Mouse (Mus musculus) liver, adult 2 months (tissue): ENCODE measurements around the gene Ankrd28. TPM values are rescaled to one million over a fixed set of nuclear protein-coding genes. Genes with fewer than 3 reads are reported as not detected.

Source experiments
- DNase-seq: peaks from one replicate; pipeline ENCODE4 v3.0.0-alpha.2; 2011; ENCODE audit warnings: low read depth, low spot score; ENCODE audit errors: extremely low read depth
- H3K27ac ChIP-seq: fragments of 200-500 bp; replicated peaks from 2 replicates; pipeline ENCODE4 v1.5.1; 2012; ENCODE audit warnings: low read depth, mild to moderate bottlenecking, control low read depth, inconsistent platforms, low read length; ENCODE audit not compliant: insufficient read depth
- H3K27me3 ChIP-seq: fragments of 200-500 bp; 2 replicates; pipeline ENCODE4 v1.6.1; 2012; ENCODE audit warnings: mild to moderate bottlenecking, moderate library complexity, low read length, inconsistent platforms; ENCODE audit not compliant: control insufficient read depth, insufficient read depth
- H3K36me3 ChIP-seq: fragments of 200-500 bp; 2 replicates; pipeline ENCODE4 v1.6.1; 2012; ENCODE audit warnings: low read length, inconsistent platforms; ENCODE audit not compliant: control insufficient read depth, insufficient read depth
- H3K4me1 ChIP-seq: fragments of 200-500 bp; 2 replicates; pipeline ENCODE4 v1.6.1; 2011; ENCODE audit warnings: low read length; ENCODE audit not compliant: control insufficient read depth, insufficient read depth
- H3K4me3 ChIP-seq: fragments of 200-500 bp; 2 replicates; pipeline ENCODE4 v1.5.1; 2011; ENCODE audit warnings: low read depth, mild to moderate bottlenecking, control low read depth, low read length, moderate library complexity; ENCODE audit not compliant: insufficient read depth
- H3K79me2 ChIP-seq: fragments of 200-500 bp; 2 replicates; pipeline ENCODE4 v1.6.1; 2012; ENCODE audit warnings: inconsistent platforms, mild to moderate bottlenecking, low read length, moderate library complexity; ENCODE audit not compliant: control insufficient read depth, insufficient read depth
- H3K9ac ChIP-seq: fragments of 200-500 bp; 2 replicates; pipeline ENCODE4 v1.6.1; 2012; ENCODE audit warnings: low read depth, mild to moderate bottlenecking, control low read depth, inconsistent platforms, low read length
- CTCF ChIP-seq: fragments of 200-500 bp; IDR thresholded peaks from 2 replicates; pipeline ENCODE4 v1.5.1; 2011; ENCODE audit warnings: low read depth, low read length, control low read depth
- POLR2A ChIP-seq: fragments of 200-500 bp; IDR thresholded peaks from 2 replicates; pipeline ENCODE4 v1.6.1; 2011; ENCODE audit warnings: low read length, control low read depth; ENCODE audit not compliant: insufficient read depth; ENCODE audit errors: extremely low read depth
- WGBS: fragments of 180-500 bp; shearing (Covaris S2); methylation state at CpG from one replicate; pipeline ENCODE4 v1.1.7; 2018; 5-methylcytosine and 5-hydroxymethylcytosine counted together
- polyA plus RNA-seq: library from polyadenylated mRNA; depleted of rRNA; stranded (reverse); fragments of >200 nt; gene quantifications from 2 replicates; pipeline ENCODE4 v1.2.3, GENCODE M21; 2012
- total RNA-seq: library from RNA; depleted of rRNA; stranded (reverse); fragments of >200 nt; gene quantifications from 2 replicates; pipeline ENCODE4 v1.2.3, GENCODE M21; 2014

The Ankrd28 gene
- total and polyA plus RNA-seq, 2 experiments = 3.4 to 27.7 TPM

DNA sequence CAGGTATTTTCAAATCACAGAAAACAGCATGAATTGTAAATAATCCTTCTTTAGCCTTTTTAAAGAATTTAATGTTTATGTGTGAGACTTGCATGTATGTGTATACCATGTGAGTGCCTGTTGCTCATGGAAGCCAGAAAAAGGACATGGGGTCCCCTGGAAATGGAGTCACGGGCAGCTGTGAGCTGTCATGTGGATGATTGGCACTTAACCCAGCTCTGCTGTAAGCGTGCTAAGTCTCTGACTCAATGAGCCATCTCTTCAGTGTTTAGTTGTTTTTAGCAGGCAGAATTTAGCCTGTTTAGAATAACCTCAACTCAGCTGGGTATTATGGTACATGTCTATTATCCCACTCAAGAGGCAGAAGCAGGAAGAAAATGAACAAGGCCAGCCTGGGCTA lies 43.5 kb downstream of the Ankrd28 start:
- WGBS = 59% methylated on average over 2 of the region's 2 CpGs
- DNase-seq = no peak

DNA sequence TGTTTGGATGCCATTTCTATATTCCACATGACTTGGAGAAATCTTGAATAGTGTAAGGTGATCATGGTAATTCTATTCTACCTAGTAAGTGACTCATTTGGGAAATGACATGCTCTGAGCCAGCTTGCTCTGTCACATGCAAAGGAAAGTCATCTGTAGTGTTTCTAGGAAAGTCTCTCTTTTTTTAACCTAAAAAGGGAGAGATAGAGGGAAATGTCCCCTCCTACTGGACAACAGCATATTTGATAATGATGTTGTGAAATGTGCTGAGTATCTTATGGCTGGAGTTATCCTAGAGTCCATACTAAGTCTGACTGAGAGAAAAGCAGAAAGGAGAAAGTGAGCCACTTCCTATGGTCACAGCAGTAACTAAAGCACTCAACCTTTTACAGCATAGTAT lies 44.8 kb downstream of the Ankrd28 start:
- TF ChIP-seq POLR2A (no peak), CTCF (no peak)
- H3K9ac ChIP-seq = no peak overlapping the region
- H3K79me2 ChIP-seq = peaks cover 6% of the 10 kb centered on the region; the same call in 1 of the 2 replicates
- no peak overlapping the region for H3K27ac ChIP-seq
- DNase-seq = no peak
- H3K27me3 ChIP-seq = no peaks in the 10 kb centered on the region
- peaks cover 2% of the 10 kb centered on the region; the same call in 1 of the 2 replicates for H3K4me1 ChIP-seq
- H3K4me3 ChIP-seq = no peak overlapping the region
- no peaks in the 10 kb centered on the region for H3K36me3 ChIP-seq

More for the DNA sequence above, 43.5 kb downstream of the Ankrd28 start:
- H3K36me3 ChIP-seq = no peaks in the 10 kb centered on the region
- no peak overlapping the region for H3K9ac ChIP-seq
- no peak overlapping the region for H3K27ac ChIP-seq
- TF ChIP-seq POLR2A = no peak
- no peak for TF ChIP-seq CTCF
- H3K27me3 ChIP-seq = no peaks in the 10 kb centered on the region
- H3K4me3 ChIP-seq = no peak overlapping the region
- peaks cover 5% of the 10 kb centered on the region; the same call in 1 of the 2 replicates for H3K79me2 ChIP-seq
- no peaks in the 10 kb centered on the region for H3K4me1 ChIP-seq

DNA sequence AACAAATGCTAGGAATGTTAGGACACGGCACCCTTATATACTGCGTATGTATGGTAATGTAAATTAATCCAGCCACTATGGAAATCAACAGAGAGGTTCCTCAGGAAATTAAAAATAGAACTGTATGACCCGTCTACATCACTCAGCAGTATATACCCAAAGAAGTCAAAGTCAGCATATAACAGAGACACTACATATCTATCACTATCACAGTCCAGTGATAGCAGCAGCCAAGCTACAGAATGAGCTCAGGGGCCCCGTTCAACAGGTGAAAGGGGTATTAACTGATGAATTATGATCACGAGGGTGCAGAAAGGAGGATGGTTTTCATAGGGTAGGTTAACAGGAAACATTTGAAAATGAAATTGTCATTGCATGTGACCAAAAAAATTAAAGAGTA lies 45.5 kb downstream of the Ankrd28 start:
- WGBS = 86% methylated on average over 5 of the region's 5 CpGs
- H3K9ac ChIP-seq = no peak overlapping the region
- H3K4me1 ChIP-seq = peaks cover 2% of the 10 kb centered on the region; the same call in 1 of the 2 replicates
- H3K27me3 ChIP-seq = no peaks in the 10 kb centered on the region
- no peak overlapping the region for H3K27ac ChIP-seq
- H3K36me3 ChIP-seq = no peaks in the 10 kb centered on the region
- no peak overlapping the region for H3K4me3 ChIP-seq
- no peak for DNase-seq
- H3K79me2 ChIP-seq = peaks cover 6% of the 10 kb centered on the region; the same call in 1 of the 2 replicates
- TF ChIP-seq POLR2A = no peak
- TF ChIP-seq CTCF = no peak

- peak; percentile 12 for DNase-seq
- 65% methylated on average over 11 of the region's 11 CpGs for WGBS
- TF ChIP-seq POLR2A = no peak
- H3K27me3 ChIP-seq = no peaks in the 10 kb centered on the region
- H3K27ac ChIP-seq = 0 out of 2 replicates have a peak overlapping the region, but pooled peaks have one; percentile 47
- peak overlapping the region; percentile 37 for H3K4me3 ChIP-seq
- H3K4me1 ChIP-seq = peaks cover 2% of the 10 kb centered on the region; the same call in 1 of the 2 replicates
- H3K36me3 ChIP-seq = no peaks in the 10 kb centered on the region
- no peak overlapping the region for H3K9ac ChIP-seq
- H3K79me2 ChIP-seq = peaks cover 3% of the 10 kb centered on the region; the same call in 1 of the 2 replicates
Observed at GRCm38 (mm10) chr14:31781309-31782049, 49.0 kb downstream of the Ankrd28 start.

DNA sequence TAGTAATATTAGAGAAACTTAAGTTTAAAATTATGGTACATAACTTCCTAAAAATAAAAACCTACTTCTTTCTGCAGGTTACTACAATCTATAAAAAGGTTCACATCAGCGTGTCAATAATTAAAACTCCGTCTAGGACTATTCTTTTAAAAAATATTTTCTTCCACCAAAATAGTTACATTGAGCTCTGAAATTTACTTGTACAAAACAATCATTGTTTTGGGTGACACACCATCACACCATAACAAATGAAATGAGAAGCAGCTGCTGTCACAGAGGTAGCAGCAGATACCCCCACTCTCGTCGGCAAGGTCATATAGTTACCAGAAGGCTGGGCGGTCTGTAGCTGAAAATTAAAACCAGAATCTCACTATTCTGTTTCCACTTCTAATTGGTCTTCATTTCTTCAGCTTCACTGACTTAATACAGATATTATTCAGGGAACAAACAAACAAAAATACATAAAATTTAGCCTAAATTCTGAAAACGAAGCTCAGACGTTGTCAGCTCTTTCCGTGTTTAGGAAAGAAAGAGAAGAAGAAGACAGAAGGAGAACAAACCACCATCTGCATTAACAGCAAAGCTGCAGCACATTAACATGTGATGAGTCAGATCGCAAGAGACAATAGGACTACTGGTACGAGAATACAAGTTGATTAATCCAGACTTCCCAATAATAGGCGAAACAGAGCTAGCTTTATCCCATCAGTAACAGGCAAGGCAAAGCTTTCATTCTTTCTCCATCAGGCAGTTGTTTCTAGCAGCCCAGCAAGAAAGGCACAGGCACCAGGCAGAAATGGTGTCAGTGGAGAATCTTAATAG lies 49.8 kb downstream of the Ankrd28 start:
- WGBS = 87% methylated on average over 11 of the region's 11 CpGs
- H3K4me3 ChIP-seq = no peak overlapping the region

More for the DNA sequence above, 49.8 kb downstream of the Ankrd28 start:
- Histone ChIP-seq H3K36me3 (no peaks in the 10 kb centered on the region), H3K9ac (0 out of 2 replicates have a peak overlapping the region, but pooled peaks have one; percentile 29), H3K4me1 (peaks cover 2% of the 10 kb centered on the region; the same call in 1 of the 2 replicates), H3K79me2 (peaks cover 3% of the 10 kb centered on the region; the same call in 1 of the 2 replicates), H3K27me3 (no peaks in the 10 kb centered on the region), H3K27ac (no peak overlapping the region)
- no peak for DNase-seq
- TF ChIP-seq POLR2A = no peak
- TF ChIP-seq CTCF = no peak
